Mouse (Mus musculus): Measurements from ENCODE around the gene Ldlrap1.

DNA sequence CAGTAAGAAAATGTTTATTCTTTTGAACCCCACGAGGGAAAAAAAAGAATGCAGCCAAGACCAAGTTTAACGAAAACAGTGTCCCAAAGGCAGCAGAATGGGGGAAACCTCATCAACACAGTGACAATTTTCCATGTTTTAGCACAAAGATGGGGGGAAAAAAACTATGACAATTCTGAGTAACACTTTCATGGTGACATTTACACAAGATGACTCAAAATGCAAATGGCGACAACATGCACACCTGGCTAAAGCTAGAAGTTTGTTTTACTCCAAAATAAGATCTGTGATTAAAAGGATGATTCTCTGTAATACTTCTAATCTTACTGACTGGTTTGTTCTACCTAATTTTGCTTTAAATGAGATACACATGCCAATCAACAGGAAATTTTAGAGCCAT lies 34.9 kb upstream of the Ldlrap1 start:
- no peak for TF ChIP-seq CTCF (IDR thresholded peaks at IDR 0.05; ENCODE audit: low read depth)
- no peak for TF ChIP-seq EP300 (IDR thresholded peaks at IDR 0.05; ENCODE audit: low read depth)

All from liver, postnatal 0 days (tissue).